Mouse (Mus musculus): ENCODE data around the gene Ssmem1. TPM values are rescaled to one million over a fixed set of nuclear protein-coding genes. Genes with fewer than 3 reads are reported as not detected.

Ssmem1 gene
- polyA plus RNA-seq, 1 experiment: not detected

DNA sequence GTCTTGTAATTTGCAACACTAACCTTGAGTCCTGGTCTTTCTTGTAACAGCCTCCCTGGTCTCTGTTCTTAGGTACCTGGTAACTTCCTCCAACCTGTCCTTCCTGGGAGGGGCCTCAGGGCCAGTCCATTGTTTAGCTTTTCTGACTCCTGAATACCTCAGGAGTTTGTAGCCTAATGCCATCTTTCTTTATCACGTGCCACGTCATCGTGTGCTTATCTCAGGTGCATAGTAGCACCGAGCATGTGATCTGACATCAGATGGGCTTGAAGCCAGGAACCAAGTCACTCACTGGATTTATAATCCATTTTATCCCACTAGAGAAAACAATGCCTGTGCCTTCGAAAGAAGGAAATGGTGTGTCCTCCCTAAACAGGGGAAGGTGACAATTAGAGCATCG is 53.9 kb downstream of the Ssmem1 start:
- no peak overlapping the region for H3K9ac ChIP-seq (ENCODE audit: low read depth, poor library complexity, severe bottlenecking)
- no peaks in the 10 kb centered on the region; the same call in 1 of the 2 replicates for H3K27me3 ChIP-seq (ENCODE audit: control insufficient read depth, insufficient read depth, low read length, poor library complexity, severe bottlenecking)
- H3K27ac ChIP-seq (ENCODE audit: insufficient read depth, low read length): no peak overlapping the region
- no peak overlapping the region for H3K4me3 ChIP-seq (ENCODE audit: low read depth, low read length)
- H3K9me3 ChIP-seq (replicated peaks; ENCODE audit: control insufficient read depth, insufficient read depth, low read length, poor library complexity, severe bottlenecking): no peaks in the 10 kb centered on the region
- TF ChIP-seq EP300 (IDR thresholded peaks at IDR 0.05; ENCODE audit: insufficient read depth, low read depth, low read length) (no peak), CTCF (IDR thresholded peaks at IDR 0.05; ENCODE audit: low read depth, low read length) (no peak), POLR2A (IDR thresholded peaks at IDR 0.05; ENCODE audit: insufficient read depth, low read length) (no peak)
- no peaks in the 10 kb centered on the region for H3K4me1 ChIP-seq (ENCODE audit: control insufficient read depth, insufficient read depth, low read length)
- no peaks in the 10 kb centered on the region for H3K36me3 ChIP-seq (ENCODE audit: control insufficient read depth, insufficient read depth, low read length, poor library complexity, severe bottlenecking)

DNA sequence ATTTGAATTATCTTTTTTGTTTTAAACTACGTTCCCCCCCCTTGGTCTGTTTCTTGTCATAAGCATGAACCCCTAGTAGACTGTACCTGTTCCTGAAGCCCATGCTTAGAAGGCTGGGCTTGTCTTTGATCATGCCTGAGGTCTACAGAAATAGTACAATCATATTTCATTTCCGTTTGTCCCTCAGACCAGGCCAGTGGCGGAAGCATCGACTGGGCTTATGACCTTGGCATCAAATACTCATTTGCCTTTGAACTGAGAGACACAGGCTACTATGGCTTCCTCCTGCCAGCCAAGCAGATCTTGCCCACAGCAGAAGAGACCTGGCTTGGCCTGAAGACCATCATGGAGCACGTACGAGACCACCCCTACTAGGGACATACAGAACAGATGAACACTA is 54.4 kb downstream of the Ssmem1 start:
- H3K36me3 ChIP-seq (ENCODE audit: control insufficient read depth, insufficient read depth, low read length, poor library complexity, severe bottlenecking): no peaks in the 10 kb centered on the region
- H3K27me3 ChIP-seq (ENCODE audit: control insufficient read depth, insufficient read depth, low read length, poor library complexity, severe bottlenecking): no peaks in the 10 kb centered on the region; the same call in 1 of the 2 replicates
- H3K9ac ChIP-seq (ENCODE audit: low read depth, poor library complexity, severe bottlenecking): no peak overlapping the region
- no peak overlapping the region for H3K27ac ChIP-seq (ENCODE audit: insufficient read depth, low read length)
- H3K9me3 ChIP-seq (replicated peaks; ENCODE audit: control insufficient read depth, insufficient read depth, low read length, poor library complexity, severe bottlenecking): no peaks in the 10 kb centered on the region
- TF ChIP-seq EP300 (IDR thresholded peaks at IDR 0.05; ENCODE audit: insufficient read depth, low read depth, low read length) (no peak), CTCF (IDR thresholded peaks at IDR 0.05; ENCODE audit: low read depth, low read length) (no peak), POLR2A (IDR thresholded peaks at IDR 0.05; ENCODE audit: insufficient read depth, low read length) (no peak)
- no peak overlapping the region for H3K4me3 ChIP-seq (ENCODE audit: low read depth, low read length)
- H3K4me1 ChIP-seq (ENCODE audit: control insufficient read depth, insufficient read depth, low read length): no peaks in the 10 kb centered on the region

DNA sequence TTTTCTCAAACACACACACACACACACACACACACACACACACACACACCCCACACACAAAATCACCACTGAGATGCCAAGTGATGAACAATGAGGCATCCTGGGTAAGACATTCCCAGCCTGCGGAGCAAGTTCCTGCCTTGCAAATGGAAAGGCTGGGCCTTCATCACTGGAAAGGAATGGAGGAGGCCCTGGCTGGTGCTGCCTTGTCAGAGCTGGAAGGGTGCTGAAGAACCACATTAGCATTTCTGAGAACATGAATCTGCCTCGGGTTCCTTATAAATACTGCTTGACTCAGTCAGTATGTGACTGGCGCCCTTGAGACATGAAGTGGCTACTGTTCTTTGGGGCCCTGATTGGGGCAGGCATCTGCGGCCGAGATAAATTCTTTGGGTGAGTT is 58.4 kb downstream of the Ssmem1 start, which contains the start of gene Cpa4:
Gene Cpa4 (plus strand): TSS at position 301 of the 400 bp plus-strand sequence.
- H3K4me1 ChIP-seq (ENCODE audit: control insufficient read depth, insufficient read depth, low read length): no peaks in the 10 kb centered on the region
- H3K27me3 ChIP-seq (ENCODE audit: control insufficient read depth, insufficient read depth, low read length, poor library complexity, severe bottlenecking): no peaks in the 10 kb centered on the region
- H3K36me3 ChIP-seq (ENCODE audit: control insufficient read depth, insufficient read depth, low read length, poor library complexity, severe bottlenecking): no peaks in the 10 kb centered on the region
- H3K9ac ChIP-seq (ENCODE audit: low read depth, poor library complexity, severe bottlenecking): no peak within 1 kb of the TSS
- no peak within 1 kb of the TSS for H3K27ac ChIP-seq (ENCODE audit: insufficient read depth, low read length)
- H3K9me3 ChIP-seq (replicated peaks; ENCODE audit: control insufficient read depth, insufficient read depth, low read length, poor library complexity, severe bottlenecking): no peaks in the 10 kb centered on the region
- no peak within 1 kb of the TSS for H3K4me3 ChIP-seq (ENCODE audit: low read depth, low read length)
- no peak for TF ChIP-seq EP300 (IDR thresholded peaks at IDR 0.05; ENCODE audit: insufficient read depth, low read depth, low read length)
- no peak for TF ChIP-seq CTCF (IDR thresholded peaks at IDR 0.05; ENCODE audit: low read depth, low read length)
- no peak for TF ChIP-seq POLR2A (IDR thresholded peaks at IDR 0.05; ENCODE audit: insufficient read depth, low read length)

DNA sequence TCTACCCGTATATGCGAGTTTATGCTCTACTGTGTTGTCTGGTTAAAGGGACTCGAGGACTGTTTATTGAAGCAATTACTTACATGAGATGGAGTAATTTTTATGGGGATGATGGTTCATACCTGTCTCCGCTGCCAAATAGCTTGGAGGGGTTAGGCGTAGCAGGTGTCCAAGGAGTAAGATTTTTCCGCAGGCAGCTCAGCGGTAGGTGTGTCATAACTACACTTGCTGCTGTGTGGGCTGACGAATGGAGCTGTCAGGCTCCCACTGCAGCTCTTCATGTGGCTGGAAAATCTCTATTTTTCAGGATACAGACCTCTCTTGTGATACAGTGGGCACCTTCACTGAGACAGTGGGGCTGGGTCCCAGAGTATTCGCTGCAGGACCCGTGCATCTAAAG is 59.7 kb downstream of the Ssmem1 start:
- Histone ChIP-seq H3K9me3 (replicated peaks; ENCODE audit: control insufficient read depth, insufficient read depth, low read length, poor library complexity, severe bottlenecking) (no peaks in the 10 kb centered on the region), H3K27me3 (ENCODE audit: control insufficient read depth, insufficient read depth, low read length, poor library complexity, severe bottlenecking) (no peaks in the 10 kb centered on the region), H3K4me3 (ENCODE audit: low read depth, low read length) (no peak overlapping the region), H3K4me1 (ENCODE audit: control insufficient read depth, insufficient read depth, low read length) (no peaks in the 10 kb centered on the region), H3K9ac (ENCODE audit: low read depth, poor library complexity, severe bottlenecking) (no peak overlapping the region), H3K27ac (ENCODE audit: insufficient read depth, low read length) (no peak overlapping the region), H3K36me3 (ENCODE audit: control insufficient read depth, insufficient read depth, low read length, poor library complexity, severe bottlenecking) (no peaks in the 10 kb centered on the region)
- no peak for TF ChIP-seq POLR2A (IDR thresholded peaks at IDR 0.05; ENCODE audit: insufficient read depth, low read length)
- TF ChIP-seq CTCF (IDR thresholded peaks at IDR 0.05; ENCODE audit: low read depth, low read length): no peak
- TF ChIP-seq EP300 (IDR thresholded peaks at IDR 0.05; ENCODE audit: insufficient read depth, low read depth, low read length): no peak

Other genes starting within 250 kb of the Ssmem1 start
- 64.6 and 68.1 TPM in 2 replicates for gene Ube2h, start 205.3 kb upstream of the Ssmem1 start, polyA plus RNA-seq (2011; ENCODE audit: insufficient read depth, insufficient read length, low read depth, missing spikeins)
- gene Zc3hc1, start 118.8 kb upstream of the Ssmem1 start, polyA plus RNA-seq (2011; ENCODE audit: insufficient read depth, insufficient read length, low read depth, missing spikeins): 71.2 and 76.3 TPM in 2 replicates
- gene Klhdc10, start 108.0 kb upstream of the Ssmem1 start, polyA plus RNA-seq (2011; ENCODE audit: insufficient read depth, insufficient read length, low read depth, missing spikeins): 32.8 and 38.1 TPM in 2 replicates
- gene Tmem209, start 66 bp upstream of the Ssmem1 start, polyA plus RNA-seq (2011; ENCODE audit: insufficient read depth, insufficient read length, low read depth, missing spikeins): 126 and 130 TPM in 2 replicates
- gene Cpa2, start 31.7 kb downstream of the Ssmem1 start, polyA plus RNA-seq (2011; ENCODE audit: insufficient read depth, insufficient read length, low read depth, missing spikeins): 1.5 TPM in 1 of 2 replicates, not detected in the other
- not detected in 2 replicates for gene Cpa4, start 58.5 kb downstream of the Ssmem1 start, polyA plus RNA-seq (2011; ENCODE audit: insufficient read depth, insufficient read length, low read depth, missing spikeins)
- not detected in 2 replicates for gene Cpa5, start 101.2 kb downstream of the Ssmem1 start, polyA plus RNA-seq (2011; ENCODE audit: insufficient read depth, insufficient read length, low read depth, missing spikeins)
- gene Cpa1, start 129.4 kb downstream of the Ssmem1 start, polyA plus RNA-seq (2011; ENCODE audit: insufficient read depth, insufficient read length, low read depth, missing spikeins): not detected in 2 replicates
- 4.9 and 8.1 TPM in 2 replicates for gene Cep41, start 183.9 kb downstream of the Ssmem1 start, polyA plus RNA-seq (2011; ENCODE audit: insufficient read depth, insufficient read length, low read depth, missing spikeins)
- 50.5 and 54.4 TPM in 2 replicates for gene Mest, start 213.7 kb downstream of the Ssmem1 start, polyA plus RNA-seq (2011; ENCODE audit: insufficient read depth, insufficient read length, low read depth, missing spikeins)

Measured in ES-Bruce4 (cell line).